Mouse (Mus musculus): ENCODE results near the gene Dapk3. TPM values are rescaled to one million over a fixed set of nuclear protein-coding genes. Genes with fewer than 3 reads are reported as not detected.

The Dapk3 gene
- 53.4 and 152 TPM in 2 replicates for polyA plus RNA-seq (2012; ENCODE audit: low replicate concordance)

GRCm38 (mm10) chr10:81182336-81183333 is at the start of gene Dapk3:
Dapk3 (plus strand) TSS chr10:81183005.

GRCm38 (mm10) chr10:81134966-81135681 is 47.7 kb upstream of the Dapk3 start, which contains the start of gene Zbtb7a:
Zbtb7a (plus strand) TSS chr10:81135220.

GRCm38 (mm10) chr10:81167200-81168086 is 15.4 kb upstream of the Dapk3 start, which contains the start of gene Pias4:
Pias4 (minus strand) TSS chr10:81167923.

GRCm38 (mm10) chr10:81176466-81177271 is 6.1 kb upstream of the Dapk3 start, which contains the start of gene Eef2:
Eef2 (plus strand) TSS chr10:81176631.

GRCm38 (mm10) chr10:81183805-81184204 is 1.0 kb downstream of the Dapk3 start, which contains the start of gene 4930442H23Rik:
4930442H23Rik (minus strand) TSS chr10:81183849.

GRCm38 (mm10) chr10:81201807-81202758 is 19.3 kb downstream of the Dapk3 start, which contains the start of gene Nmrk2:
Nmrk2 (minus strand) TSS chr10:81202051.

GRCm38 (mm10) chr10:81230438-81231332 is 47.9 kb downstream of the Dapk3 start, which contains the start of gene Atcay:
Atcay (minus strand) TSS chr10:81230833.

GRCm38 (mm10) chr10:81232580-81233225 is 49.9 kb downstream of the Dapk3 start, which contains the start of gene Zfr2:
Zfr2 (plus strand) TSS chr10:81233155.

Other genes with a start within 250 kb of the Dapk3 start
- 0.51 and 0.75 TPM in 2 replicates for gene Gng7, start 168.1 kb upstream of the Dapk3 start, polyA plus RNA-seq (2012; ENCODE audit: low replicate concordance)
- not detected in 2 replicates for gene Diras1, start 157.3 kb upstream of the Dapk3 start, polyA plus RNA-seq (2012; ENCODE audit: low replicate concordance)
- gene Slc39a3, start 145.6 kb upstream of the Dapk3 start, polyA plus RNA-seq (2012; ENCODE audit: low replicate concordance), result 20.4 and 23.3 TPM in 2 replicates
- gene Sgta, start 122.8 kb upstream of the Dapk3 start, polyA plus RNA-seq (2012; ENCODE audit: low replicate concordance), result 104 and 170 TPM in 2 replicates
- 20.3 and 22.9 TPM in 2 replicates for gene Thop1, start 113.0 kb upstream of the Dapk3 start, polyA plus RNA-seq (2012; ENCODE audit: low replicate concordance)
- gene Creb3l3, start 84.1 kb upstream of the Dapk3 start, polyA plus RNA-seq (2012; ENCODE audit: low replicate concordance), result 0.24 and 0.30 TPM in 2 replicates
- 241 and 608 TPM in 2 replicates for gene Map2k2, start 77.1 kb upstream of the Dapk3 start, polyA plus RNA-seq (2012; ENCODE audit: low replicate concordance)
- gene Zbtb7a, start 47.8 kb upstream of the Dapk3 start, polyA plus RNA-seq (2012; ENCODE audit: low replicate concordance), result 198 and 333 TPM in 2 replicates
- 72.6 and 164 TPM in 2 replicates for gene Pias4, start 15.1 kb upstream of the Dapk3 start, polyA plus RNA-seq (2012; ENCODE audit: low replicate concordance)
- 495 and 2,413 TPM in 2 replicates for gene Eef2, start 6.4 kb upstream of the Dapk3 start, polyA plus RNA-seq (2012; ENCODE audit: low replicate concordance)
- 0.09 TPM in 1 of 2 replicates, not detected in the other for gene 4930442H23Rik, start 844 bp downstream of the Dapk3 start, polyA plus RNA-seq (2012; ENCODE audit: low replicate concordance)
- not detected in 2 replicates for gene Nmrk2, start 19.0 kb downstream of the Dapk3 start, polyA plus RNA-seq (2012; ENCODE audit: low replicate concordance)
- gene Atcay, start 47.8 kb downstream of the Dapk3 start, polyA plus RNA-seq (2012; ENCODE audit: low replicate concordance), result 0.53 and 0.94 TPM in 2 replicates
- 4.0 and 8.6 TPM in 2 replicates for gene Zfr2, start 50.1 kb downstream of the Dapk3 start, polyA plus RNA-seq (2012; ENCODE audit: low replicate concordance)
- 31.4 and 107 TPM in 2 replicates for gene Matk, start 69.9 kb downstream of the Dapk3 start, polyA plus RNA-seq (2012; ENCODE audit: low replicate concordance)
- gene Mrpl54, start 83.9 kb downstream of the Dapk3 start, polyA plus RNA-seq (2012; ENCODE audit: low replicate concordance), result 314 and 329 TPM in 2 replicates
- 70.4 and 133 TPM in 2 replicates for gene Apba3, start 84.0 kb downstream of the Dapk3 start, polyA plus RNA-seq (2012; ENCODE audit: low replicate concordance)
- gene Tjp3, start 108.6 kb downstream of the Dapk3 start, polyA plus RNA-seq (2012; ENCODE audit: low replicate concordance), result 15.0 and 35.0 TPM in 2 replicates
- 245 and 665 TPM in 2 replicates for gene Pip5k1c, start 110.0 kb downstream of the Dapk3 start, polyA plus RNA-seq (2012; ENCODE audit: low replicate concordance)
- 60.3 and 77.6 TPM in 2 replicates for gene Cactin, start 138.1 kb downstream of the Dapk3 start, polyA plus RNA-seq (2012; ENCODE audit: low replicate concordance)
- gene Tbxa2r, start 145.7 kb downstream of the Dapk3 start, polyA plus RNA-seq (2012; ENCODE audit: low replicate concordance), result 29.6 and 30.6 TPM in 2 replicates
- gene Gipc3, start 160.3 kb downstream of the Dapk3 start, polyA plus RNA-seq (2012; ENCODE audit: low replicate concordance), result 3.1 and 6.9 TPM in 2 replicates
- gene Hmg20b, start 167.5 kb downstream of the Dapk3 start, polyA plus RNA-seq (2012; ENCODE audit: low replicate concordance), result 184 and 481 TPM in 2 replicates
- 20.8 and 31.1 TPM in 2 replicates for gene Mfsd12, start 174.5 kb downstream of the Dapk3 start, polyA plus RNA-seq (2012; ENCODE audit: low replicate concordance)
- 11.6 and 18.6 TPM in 2 replicates for gene 4930404N11Rik, start 182.8 kb downstream of the Dapk3 start, polyA plus RNA-seq (2012; ENCODE audit: low replicate concordance)
- gene Fzr1, start 195.5 kb downstream of the Dapk3 start, polyA plus RNA-seq (2012; ENCODE audit: low replicate concordance), result 48.1 and 72.7 TPM in 2 replicates
- gene Dohh, start 201.4 kb downstream of the Dapk3 start, polyA plus RNA-seq (2012; ENCODE audit: low replicate concordance), result 76.4 and 107 TPM in 2 replicates
- 1.2 and 4.2 TPM in 2 replicates for gene Gm48551, start 201.5 kb downstream of the Dapk3 start, polyA plus RNA-seq (2012; ENCODE audit: low replicate concordance)
- gene Gm48552, start 206.0 kb downstream of the Dapk3 start, polyA plus RNA-seq (2012; ENCODE audit: low replicate concordance), result 8.9 and 18.4 TPM in 2 replicates
- gene Smim24, start 210.0 kb downstream of the Dapk3 start, polyA plus RNA-seq (2012; ENCODE audit: low replicate concordance), result 3.0 and 3.7 TPM in 2 replicates